Mouse (Mus musculus): ENCODE measurements at regions not wholly inside any gene's neighbourhood (a gene's known extent, or its start where the extent isn't known, plus 50 kb on each side); places are given as distances from the start of the nearest gene placed in this dataset.
"Not testable (repeated sequence)": the region's sequence is repeated elsewhere in the genome, so short reads cannot be mapped to it uniquely, and the experiment has no call there.

- Histone ChIP-seq H3K4me3 (ENCODE audit: low read depth, low read length) (no peak overlapping the region), H3K4me2 (ENCODE audit: low read depth, low read length, poor library complexity, severe bottlenecking) (no peak overlapping the region), H3K9ac (replicated peaks; ENCODE audit: low read length, poor library complexity, severe bottlenecking) (no peak overlapping the region), H3K4me1 (ENCODE audit: insufficient read depth, low read length) (no peaks in the 10 kb centered on the region), H3K27me3 (ENCODE audit: insufficient read depth, low read length) (no peaks in the 10 kb centered on the region), H3K36me3 (ENCODE audit: insufficient read depth, low read length) (no peaks in the 10 kb centered on the region), H3K27ac (ENCODE audit: low read depth, low read length) (no peak overlapping the region), H3K9me3 (ENCODE audit: low read length) (no peaks in the 10 kb centered on the region)
- no peak for TF ChIP-seq CTCF (IDR thresholded peaks at IDR 0.05)
- 64% methylated on average over 2 of the region's 2 CpGs for WGBS
- no peak for ATAC-seq (ENCODE audit: low FRiP score)
- DNase-seq (ENCODE audit: low spot score), result no peak
These were observed 229.4 kb upstream of the Synpr start for GRCm38 (mm10) chr14:13055198-13055597.

GRCm38 (mm10) chr14:13042536-13042935 is 219.7 kb upstream of the Cadps start:
- H3K9ac ChIP-seq (replicated peaks; ENCODE audit: low read length, poor library complexity, severe bottlenecking); H3K9me3 ChIP-seq (ENCODE audit: low read length); ATAC-seq (ENCODE audit: low FRiP score); H3K4me3 ChIP-seq (ENCODE audit: low read depth, low read length); H3K4me2 ChIP-seq (ENCODE audit: low read depth, low read length, poor library complexity, severe bottlenecking); H3K27me3 ChIP-seq (ENCODE audit: insufficient read depth, low read length); H3K4me1 ChIP-seq (ENCODE audit: insufficient read depth, low read length); DNase-seq (ENCODE audit: low spot score); H3K27ac ChIP-seq (ENCODE audit: low read depth, low read length); H3K36me3 ChIP-seq (ENCODE audit: insufficient read depth, low read length): not testable (repeated sequence)
- 54% methylated on average over 3 of the region's 3 CpGs for WGBS

GRCm38 (mm10) chr14:13041741-13042140 is 218.9 kb upstream of the Cadps start:
- no peaks in the 10 kb centered on the region for H3K27me3 ChIP-seq (ENCODE audit: insufficient read depth, low read length)
- TF ChIP-seq CTCF (IDR thresholded peaks at IDR 0.05), result no peak
- H3K4me1 ChIP-seq (ENCODE audit: insufficient read depth, low read length), result no peaks in the 10 kb centered on the region
- no peak overlapping the region for H3K9ac ChIP-seq (replicated peaks; ENCODE audit: low read length, poor library complexity, severe bottlenecking)
- no peak overlapping the region for H3K4me2 ChIP-seq (ENCODE audit: low read depth, low read length, poor library complexity, severe bottlenecking)
- H3K9me3 ChIP-seq (ENCODE audit: low read length), result no peaks in the 10 kb centered on the region
- no peak overlapping the region for H3K27ac ChIP-seq (ENCODE audit: low read depth, low read length)
- WGBS, result 64% methylated on average over 1 of the region's 1 CpGs
- no peak overlapping the region for H3K4me3 ChIP-seq (ENCODE audit: low read depth, low read length)
- DNase-seq (ENCODE audit: low spot score) (no peak), ATAC-seq (ENCODE audit: low FRiP score) (no peak)
- no peaks in the 10 kb centered on the region for H3K36me3 ChIP-seq (ENCODE audit: insufficient read depth, low read length)

- Histone ChIP-seq H3K27ac (ENCODE audit: low read depth, low read length) (no peak overlapping the region), H3K9ac (replicated peaks; ENCODE audit: low read length, poor library complexity, severe bottlenecking) (no peak overlapping the region), H3K4me2 (ENCODE audit: low read depth, low read length, poor library complexity, severe bottlenecking) (no peak overlapping the region), H3K4me3 (ENCODE audit: low read depth, low read length) (no peak overlapping the region), H3K27me3 (ENCODE audit: insufficient read depth, low read length) (no peaks in the 10 kb centered on the region), H3K9me3 (ENCODE audit: low read length) (no peaks in the 10 kb centered on the region), H3K36me3 (ENCODE audit: insufficient read depth, low read length) (no peaks in the 10 kb centered on the region), H3K4me1 (ENCODE audit: insufficient read depth, low read length) (no peaks in the 10 kb centered on the region)
- TF ChIP-seq CTCF (IDR thresholded peaks at IDR 0.05), result no peak
- WGBS, result 72% methylated on average over 2 of the region's 2 CpGs
- DNase-seq (ENCODE audit: low spot score) (no peak), ATAC-seq (ENCODE audit: low FRiP score) (no peak)
These were observed 217.3 kb upstream of the Cadps start for GRCm38 (mm10) chr14:13040176-13040575.

GRCm38 (mm10) chr14:13037426-13037825 is 214.5 kb upstream of the Cadps start:
- no peaks in the 10 kb centered on the region for H3K9me3 ChIP-seq (ENCODE audit: low read length)
- H3K27ac ChIP-seq (ENCODE audit: low read depth, low read length), result no peak overlapping the region
- DNase-seq (ENCODE audit: low spot score) (no peak), ATAC-seq (ENCODE audit: low FRiP score) (no peak)
- H3K4me3 ChIP-seq (ENCODE audit: low read depth, low read length), result no peak overlapping the region
- no peaks in the 10 kb centered on the region for H3K36me3 ChIP-seq (ENCODE audit: insufficient read depth, low read length)
- WGBS, result 85% methylated on average over 2 of the region's 2 CpGs
- TF ChIP-seq CTCF (IDR thresholded peaks at IDR 0.05), result no peak
- H3K27me3 ChIP-seq (ENCODE audit: insufficient read depth, low read length), result no peaks in the 10 kb centered on the region
- no peak overlapping the region for H3K4me2 ChIP-seq (ENCODE audit: low read depth, low read length, poor library complexity, severe bottlenecking)
- H3K9ac ChIP-seq (replicated peaks; ENCODE audit: low read length, poor library complexity, severe bottlenecking), result no peak overlapping the region
- no peaks in the 10 kb centered on the region for H3K4me1 ChIP-seq (ENCODE audit: insufficient read depth, low read length)

- Histone ChIP-seq H3K4me2 (ENCODE audit: low read depth, low read length, poor library complexity, severe bottlenecking) (no peak overlapping the region), H3K9ac (replicated peaks; ENCODE audit: low read length, poor library complexity, severe bottlenecking) (no peak overlapping the region), H3K9me3 (ENCODE audit: low read length) (no peaks in the 10 kb centered on the region), H3K4me1 (ENCODE audit: insufficient read depth, low read length) (no peaks in the 10 kb centered on the region), H3K27me3 (ENCODE audit: insufficient read depth, low read length) (no peaks in the 10 kb centered on the region), H3K27ac (ENCODE audit: low read depth, low read length) (no peak overlapping the region), H3K4me3 (ENCODE audit: low read depth, low read length) (no peak overlapping the region), H3K36me3 (ENCODE audit: insufficient read depth, low read length) (no peaks in the 10 kb centered on the region)
- 81% methylated on average over 2 of the region's 2 CpGs for WGBS
- ATAC-seq (ENCODE audit: low FRiP score) (no peak), DNase-seq (ENCODE audit: low spot score) (no peak)
- TF ChIP-seq CTCF (IDR thresholded peaks at IDR 0.05), result no peak
These were observed 206.9 kb upstream of the Cadps start for GRCm38 (mm10) chr14:13029794-13030193.

GRCm38 (mm10) chr14:13022744-13023143 is 199.9 kb upstream of the Cadps start:
- no peaks in the 10 kb centered on the region for H3K9me3 ChIP-seq (ENCODE audit: low read length)
- no peak overlapping the region for H3K9ac ChIP-seq (replicated peaks; ENCODE audit: low read length, poor library complexity, severe bottlenecking)
- no peaks in the 10 kb centered on the region for H3K4me1 ChIP-seq (ENCODE audit: insufficient read depth, low read length)
- no peaks in the 10 kb centered on the region for H3K27me3 ChIP-seq (ENCODE audit: insufficient read depth, low read length)
- no peak for TF ChIP-seq CTCF (IDR thresholded peaks at IDR 0.05)
- no peak overlapping the region for H3K4me2 ChIP-seq (ENCODE audit: low read depth, low read length, poor library complexity, severe bottlenecking)
- H3K36me3 ChIP-seq (ENCODE audit: insufficient read depth, low read length), result no peaks in the 10 kb centered on the region
- no peak for ATAC-seq (ENCODE audit: low FRiP score)
- DNase-seq (ENCODE audit: low spot score), result no peak
- no peak overlapping the region for H3K4me3 ChIP-seq (ENCODE audit: low read depth, low read length)
- no peak overlapping the region for H3K27ac ChIP-seq (ENCODE audit: low read depth, low read length)
